Mouse (Mus musculus): ENCODE results near the gene Strbp.

Gene Strbp

DNA sequence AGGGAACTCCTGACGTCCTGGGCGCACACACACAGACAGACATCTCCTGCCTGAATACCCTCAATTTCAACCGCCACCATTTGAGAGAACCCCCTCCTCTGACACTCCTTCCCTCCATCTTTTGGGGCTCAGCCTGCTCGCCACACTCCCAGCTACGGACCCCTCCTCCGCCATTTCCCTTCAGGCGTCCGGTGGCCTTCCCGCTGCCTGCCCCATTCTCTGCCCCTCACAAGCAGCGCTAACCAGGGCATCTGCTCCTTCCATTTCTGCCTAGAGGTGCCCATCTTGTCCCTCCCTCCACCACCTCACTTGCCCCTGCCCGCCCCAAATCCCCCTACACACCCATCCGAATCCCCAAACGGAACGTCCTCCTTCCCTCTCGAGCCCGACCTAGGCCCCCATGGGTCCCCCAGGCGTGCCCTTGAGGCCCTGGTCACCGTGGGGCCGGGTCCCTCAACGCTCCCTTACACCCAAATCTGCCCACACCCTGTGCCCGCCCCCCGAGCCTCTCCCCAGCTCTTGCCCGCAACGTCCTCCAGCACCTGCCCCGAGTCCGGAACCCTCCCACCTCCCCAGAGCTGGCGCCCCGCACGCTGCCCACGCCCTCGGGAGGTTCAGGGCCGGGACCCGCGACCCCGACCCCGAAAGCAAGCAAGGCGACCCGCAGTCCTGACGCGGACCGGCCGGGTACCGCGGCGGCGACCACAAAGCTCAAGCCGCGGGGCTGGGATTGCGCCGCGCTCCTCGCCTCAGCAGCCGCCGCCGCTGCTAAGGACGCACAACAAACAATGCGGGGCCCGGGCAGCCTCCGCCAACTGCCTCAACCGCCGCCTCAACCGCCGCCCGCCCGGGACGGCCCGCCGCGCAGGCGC is 1.1 kb downstream of the Strbp start:
- DNase-seq, result peak; percentile 57 to 67

DNA sequence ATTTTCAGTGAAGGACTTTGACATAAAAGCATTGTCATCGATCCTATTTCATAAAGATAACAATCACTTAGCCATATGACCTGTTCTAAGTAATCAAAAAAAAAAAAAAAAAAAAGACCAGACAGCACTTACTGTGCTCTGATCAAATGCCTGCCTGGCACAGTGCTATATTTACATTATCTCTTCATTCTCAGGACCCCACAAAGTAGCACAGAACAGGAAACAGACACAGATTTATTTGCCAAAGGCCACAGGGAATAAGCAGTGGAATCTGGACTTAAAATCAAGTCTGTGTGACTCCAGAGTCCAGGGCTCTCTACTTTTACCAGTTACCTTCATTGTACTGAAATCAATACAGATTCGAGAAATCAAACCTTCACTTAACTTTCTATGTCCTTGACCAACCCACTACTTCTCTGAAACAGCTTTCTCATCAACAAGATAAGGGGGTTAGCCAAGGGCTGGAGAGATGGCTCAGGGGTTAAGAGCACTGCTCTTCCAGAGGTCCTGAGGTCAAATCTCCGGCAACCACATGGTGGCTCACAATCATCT is 14.5 kb downstream of the Strbp start:
- DNase-seq, result no peak

DNA sequence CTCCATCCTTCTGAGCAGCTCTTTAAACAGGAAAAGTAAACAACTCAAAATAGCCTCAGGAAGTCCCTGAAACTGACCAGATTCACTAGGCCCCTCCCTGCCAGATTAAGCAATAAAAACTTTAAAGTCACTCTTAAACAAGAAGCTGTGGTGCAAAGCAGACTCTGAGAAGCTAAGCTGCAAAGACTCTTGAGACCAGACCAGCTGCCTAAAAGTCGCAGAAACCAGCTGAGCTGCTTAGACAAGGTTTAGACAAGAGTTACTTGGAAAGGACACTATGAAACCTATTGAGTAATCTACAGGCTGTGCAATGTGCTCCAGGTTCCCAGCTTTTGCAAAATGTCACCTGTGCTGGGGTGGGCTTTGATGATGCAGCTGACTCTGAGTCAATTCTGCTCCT is 16.6 kb downstream of the Strbp start:
- no peak for DNase-seq

DNA sequence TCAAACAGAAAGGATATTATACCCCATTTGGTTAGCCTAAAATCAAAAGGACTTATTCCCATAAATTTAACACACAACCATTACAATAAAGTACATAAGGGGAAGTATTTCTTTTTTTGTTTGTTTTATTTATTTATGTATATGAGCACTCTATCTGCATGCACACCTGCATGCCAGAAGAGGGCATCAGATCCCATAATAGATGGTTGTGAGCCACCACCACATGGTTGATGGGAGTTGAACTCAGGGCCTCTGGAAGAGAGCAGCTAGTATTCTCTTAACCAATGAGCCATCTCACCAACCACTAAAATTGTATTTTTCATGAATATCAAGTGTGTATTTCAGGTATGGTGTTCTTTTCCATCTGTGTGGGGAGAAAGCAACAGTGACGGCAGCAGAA is 18.8 kb downstream of the Strbp start:
- DNase-seq, result no peak

DNA sequence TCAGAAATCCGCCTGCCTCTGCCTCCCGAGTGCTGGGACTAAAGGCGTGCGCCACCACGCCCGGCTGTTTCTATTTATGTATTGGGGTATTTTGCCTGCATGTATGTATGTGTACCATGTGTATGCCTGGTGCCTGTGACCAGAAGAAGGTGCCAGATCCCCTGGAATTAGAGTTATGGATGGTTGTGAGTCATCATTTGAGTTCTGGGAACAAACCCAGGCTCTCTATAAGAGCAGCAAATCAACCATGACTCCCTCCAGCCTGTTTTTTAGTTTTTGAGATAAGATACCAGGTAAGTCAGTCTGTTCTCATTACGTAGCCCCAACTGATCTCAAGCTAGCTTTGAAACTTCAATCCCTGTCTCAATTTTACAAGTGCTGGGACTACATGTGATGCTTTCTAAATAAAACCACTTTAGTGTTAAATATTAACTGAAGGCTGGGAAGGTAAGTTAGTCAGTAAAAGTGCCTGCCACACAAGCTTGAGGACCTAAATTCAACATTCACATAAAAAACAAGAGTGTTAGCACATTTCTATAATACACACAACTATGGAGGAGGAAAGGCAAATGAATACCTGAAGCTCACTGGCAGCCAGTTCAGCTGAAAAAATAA is 21.4 kb downstream of the Strbp start:
- no peak for DNase-seq

DNA sequence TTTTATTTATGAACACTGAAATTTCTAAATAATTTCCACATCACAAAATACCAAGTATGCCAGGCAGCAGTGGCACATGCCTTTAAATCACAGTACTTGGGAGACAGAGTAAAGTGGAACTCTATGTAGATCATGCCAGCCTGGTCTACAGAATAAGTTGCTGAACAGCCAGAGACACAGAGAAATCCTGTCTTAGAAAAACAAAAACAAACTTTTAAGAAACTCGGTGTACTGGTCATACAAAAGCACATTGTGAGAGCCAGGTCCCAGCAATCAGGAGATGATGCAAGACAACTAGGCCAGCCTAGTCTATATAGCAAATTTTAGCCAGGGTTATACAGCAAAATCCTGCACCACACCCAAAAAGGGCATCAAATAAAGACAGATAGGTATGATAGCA is 52.6 kb downstream of the Strbp start:
- DNase-seq, result no peak

DNA sequence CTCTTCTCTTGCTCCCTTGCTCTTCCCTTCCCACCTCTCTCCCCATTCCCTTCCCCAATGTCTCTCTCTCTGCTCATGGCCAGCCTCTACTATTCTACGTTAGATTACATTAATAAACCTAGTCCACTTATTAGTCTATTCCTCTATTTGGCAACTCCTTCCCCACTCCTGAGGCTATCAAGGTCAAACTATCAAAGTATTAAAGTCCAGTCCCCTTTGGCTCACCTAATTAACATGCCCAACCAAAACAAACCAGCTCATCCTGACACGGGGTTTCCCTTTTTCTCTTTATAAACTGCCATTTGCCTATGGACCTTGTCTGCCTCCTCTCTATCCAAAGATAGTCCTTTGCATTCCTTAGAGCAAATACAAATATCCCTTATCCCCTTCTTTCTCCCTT is 54.1 kb downstream of the Strbp start:
- DNase-seq, result no peak

DNA sequence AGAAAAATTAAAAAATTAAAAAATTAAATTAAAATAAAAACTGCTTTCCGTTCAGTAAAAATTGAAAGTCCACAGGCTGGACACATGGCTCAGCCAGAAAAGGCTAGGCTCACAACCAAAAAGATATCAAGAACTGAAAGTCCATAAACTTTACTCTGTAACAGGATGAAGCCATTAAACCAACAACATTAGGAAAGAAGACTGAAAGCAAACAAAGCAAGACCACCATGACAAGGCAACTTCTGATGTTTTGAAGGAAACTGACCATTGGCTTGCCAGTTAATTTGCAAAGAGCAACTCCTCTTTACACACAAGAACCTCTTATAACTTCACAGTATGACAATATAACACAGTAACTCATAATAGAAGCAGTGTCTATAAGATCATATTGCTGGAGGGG is 54.7 kb downstream of the Strbp start:
- no peak for DNase-seq

DNA sequence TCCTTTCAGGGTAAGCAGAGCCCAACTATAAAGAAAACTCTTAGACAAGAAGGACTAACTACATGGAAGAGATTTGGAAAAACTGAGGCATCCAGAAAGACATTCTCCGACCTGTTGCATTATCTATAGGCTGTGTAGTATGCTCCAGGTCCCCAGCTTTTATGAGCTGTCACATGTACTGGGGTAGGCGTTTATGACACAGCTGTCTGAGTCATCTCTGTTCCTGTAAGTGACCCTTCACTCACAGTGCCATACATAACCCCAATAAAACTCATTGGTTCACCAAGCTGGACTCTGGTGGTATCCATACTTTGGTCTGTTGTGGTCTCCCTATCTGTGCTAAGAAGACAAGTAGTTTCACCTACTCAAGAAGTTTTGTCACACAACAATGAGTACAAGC is 80.3 kb downstream of the Strbp start:
- no peak for DNase-seq

DNA sequence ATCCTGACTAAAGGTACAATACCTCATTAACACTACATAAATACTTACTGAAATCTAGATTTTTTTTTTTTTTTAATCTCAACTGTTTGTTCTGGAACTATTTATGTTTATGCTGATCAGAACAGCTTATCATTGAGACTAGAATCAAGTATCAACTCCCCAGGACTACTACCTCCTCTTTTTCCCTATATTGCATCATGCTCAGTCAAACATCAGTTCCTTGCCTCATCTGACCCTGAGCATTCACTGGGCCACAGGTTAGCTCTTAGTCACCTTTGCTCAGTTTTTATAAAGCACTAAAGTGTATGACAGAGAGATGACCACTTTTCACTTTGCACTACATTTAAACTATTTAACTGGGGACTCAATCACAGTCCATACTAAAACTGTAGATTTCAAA is 115.7 kb downstream of the Strbp start:
- DNase-seq, result no peak

DNA sequence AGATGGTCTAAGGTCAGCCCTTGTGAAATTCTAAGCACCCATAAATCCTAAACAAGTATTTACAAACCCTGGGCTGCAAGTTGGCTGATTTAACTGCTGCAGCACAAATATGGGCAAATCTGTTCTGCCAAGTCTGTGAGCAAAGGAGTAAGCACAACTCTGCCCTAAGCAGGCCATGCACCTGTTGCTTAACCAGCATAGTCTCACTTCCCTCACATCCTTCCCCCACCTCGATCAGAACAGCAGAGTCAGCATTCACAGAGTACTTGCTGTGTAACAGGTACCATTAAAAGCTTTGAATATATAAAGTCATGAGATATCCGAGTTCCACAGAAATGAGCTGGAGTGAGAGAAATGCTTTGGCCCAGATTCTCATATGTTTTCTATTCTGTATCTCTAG is 125.5 kb downstream of the Strbp start:
- DNase-seq, result no peak

DNA sequence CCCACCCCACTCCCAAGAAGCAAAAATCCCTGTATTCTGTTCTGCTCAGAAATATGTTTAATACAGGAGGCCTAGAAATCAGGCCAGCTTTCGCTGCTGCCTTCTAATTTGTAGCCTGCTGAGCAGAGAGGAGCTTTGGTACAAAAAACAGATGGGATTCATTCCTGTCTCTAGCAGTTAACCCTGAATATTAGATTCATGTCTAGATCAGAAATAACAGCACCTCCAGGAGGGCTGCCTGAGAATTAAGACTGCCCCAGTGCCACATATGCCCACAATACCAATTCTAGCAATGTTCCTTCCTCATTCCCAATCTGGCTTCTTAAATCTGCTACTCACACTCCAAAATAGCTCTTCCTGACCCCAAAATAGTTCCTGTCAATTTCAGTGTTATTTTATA is 127.0 kb downstream of the Strbp start:
- DNase-seq, result no peak

DNA sequence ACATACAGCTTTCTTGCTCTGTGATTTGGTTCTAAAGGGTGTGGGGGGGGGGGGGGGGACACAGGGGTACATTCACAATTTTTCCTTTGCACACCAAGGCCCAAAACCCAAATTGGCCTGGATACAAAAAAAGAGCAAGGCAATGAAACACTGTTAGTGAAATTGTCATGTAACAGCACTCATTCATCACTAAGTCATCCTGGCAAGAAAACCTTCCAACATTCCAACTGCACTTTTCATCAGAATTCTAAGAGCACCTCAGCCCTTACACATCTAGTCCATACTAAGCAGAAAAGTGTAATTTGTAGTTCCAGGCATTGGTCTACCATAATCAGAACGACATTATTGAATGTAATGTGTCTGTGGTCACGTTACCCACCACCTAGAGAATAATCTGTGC is 131.5 kb downstream of the Strbp start:
- DNase-seq, result no peak

DNA sequence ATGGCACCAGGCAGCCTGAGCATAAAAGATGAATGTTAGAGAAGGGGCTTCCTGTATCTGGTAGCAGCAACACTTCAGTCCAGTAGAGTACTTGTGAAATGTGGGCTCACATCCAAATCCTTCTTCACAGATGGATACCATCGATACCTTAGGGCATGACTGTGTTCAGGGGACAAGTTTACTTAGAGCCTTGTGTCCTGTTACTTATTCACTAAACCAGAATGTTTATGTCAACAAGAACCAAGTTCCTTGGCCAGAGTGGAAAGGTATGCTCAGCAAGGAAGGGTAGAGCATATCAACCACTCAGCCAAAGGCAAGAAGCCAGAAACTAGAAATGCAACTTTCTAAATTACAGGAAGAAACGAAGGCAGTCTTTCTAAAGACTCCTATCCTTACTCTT is 133.0 kb downstream of the Strbp start:
- no peak for DNase-seq

DNA sequence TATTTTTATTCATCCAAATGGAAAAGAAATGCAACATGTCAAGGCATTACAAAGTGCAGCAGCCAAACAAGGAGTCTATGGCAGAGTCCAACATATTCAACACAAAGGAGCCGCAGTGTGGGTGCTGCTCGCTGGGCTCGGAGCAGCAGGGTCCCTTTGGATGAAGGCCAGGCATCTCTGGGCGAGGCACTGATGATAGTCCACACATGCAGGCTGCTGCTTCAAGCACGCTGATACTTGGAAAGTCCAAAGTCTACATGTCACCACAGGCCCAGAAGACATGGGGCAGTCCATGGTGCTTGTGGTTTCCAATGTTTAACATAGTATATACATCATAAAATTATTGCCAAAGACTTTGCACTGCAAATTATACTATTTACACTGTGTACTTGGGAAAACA is 133.8 kb downstream of the Strbp start:
- no peak for DNase-seq

DNA sequence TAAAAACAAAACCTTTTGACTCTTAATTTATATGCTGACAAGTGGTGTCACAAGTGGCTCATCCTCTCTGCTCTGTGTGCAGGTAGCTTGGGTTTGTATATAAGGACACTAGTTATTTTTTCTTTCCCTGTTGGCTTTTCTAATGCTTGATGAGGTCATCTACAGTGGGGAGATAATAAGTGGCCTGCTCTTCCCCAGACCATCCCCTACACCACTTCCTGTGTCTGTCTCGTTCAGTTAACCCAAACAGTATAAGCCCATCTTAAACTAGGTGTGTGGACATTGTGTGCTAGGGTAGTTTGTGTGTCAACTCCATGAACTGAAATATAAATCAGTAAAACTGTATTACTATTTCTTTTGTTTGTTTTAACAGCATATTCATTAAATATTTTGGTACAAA is 137.6 kb downstream of the Strbp start:
- DNase-seq, result no peak

DNA sequence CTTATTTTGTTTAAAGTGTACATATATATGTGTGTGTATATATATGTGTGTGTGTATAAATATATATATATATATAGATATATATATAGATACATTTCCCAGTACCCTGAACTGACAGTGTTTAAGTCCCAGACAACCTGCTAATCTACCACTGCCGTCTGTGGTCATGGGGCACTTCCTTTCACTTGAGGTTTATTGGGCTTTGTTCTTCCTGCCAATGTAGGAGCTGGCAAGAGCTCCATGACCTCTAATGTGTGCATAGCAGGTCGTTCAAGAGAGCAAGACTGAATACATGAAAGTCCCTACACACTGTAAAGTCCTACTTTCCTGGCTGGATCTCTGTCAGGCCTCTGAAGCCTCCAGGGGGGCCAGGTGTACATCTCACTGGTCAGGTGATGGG is 138.1 kb downstream of the Strbp start:
- no peak for DNase-seq

DNA sequence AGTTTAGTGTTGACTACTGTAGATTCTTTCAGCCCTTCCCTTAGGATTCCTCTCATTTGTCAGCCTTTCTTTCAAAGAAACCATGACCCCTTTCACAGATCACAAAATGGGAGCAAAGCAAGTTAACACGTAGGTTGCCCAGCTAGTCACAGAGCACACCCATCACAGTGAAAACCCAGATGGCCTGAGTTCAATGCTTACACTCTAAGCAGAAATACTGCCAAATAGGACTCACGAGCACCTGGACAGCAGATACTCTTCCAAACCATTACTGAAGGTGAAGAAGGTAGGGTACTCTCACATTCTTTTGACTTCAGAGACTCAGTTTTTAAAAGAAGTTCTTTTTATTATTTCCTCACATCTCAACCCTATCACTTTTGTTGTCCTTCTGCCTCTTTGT is 147.3 kb downstream of the Strbp start:
- DNase-seq, result no peak

DNA sequence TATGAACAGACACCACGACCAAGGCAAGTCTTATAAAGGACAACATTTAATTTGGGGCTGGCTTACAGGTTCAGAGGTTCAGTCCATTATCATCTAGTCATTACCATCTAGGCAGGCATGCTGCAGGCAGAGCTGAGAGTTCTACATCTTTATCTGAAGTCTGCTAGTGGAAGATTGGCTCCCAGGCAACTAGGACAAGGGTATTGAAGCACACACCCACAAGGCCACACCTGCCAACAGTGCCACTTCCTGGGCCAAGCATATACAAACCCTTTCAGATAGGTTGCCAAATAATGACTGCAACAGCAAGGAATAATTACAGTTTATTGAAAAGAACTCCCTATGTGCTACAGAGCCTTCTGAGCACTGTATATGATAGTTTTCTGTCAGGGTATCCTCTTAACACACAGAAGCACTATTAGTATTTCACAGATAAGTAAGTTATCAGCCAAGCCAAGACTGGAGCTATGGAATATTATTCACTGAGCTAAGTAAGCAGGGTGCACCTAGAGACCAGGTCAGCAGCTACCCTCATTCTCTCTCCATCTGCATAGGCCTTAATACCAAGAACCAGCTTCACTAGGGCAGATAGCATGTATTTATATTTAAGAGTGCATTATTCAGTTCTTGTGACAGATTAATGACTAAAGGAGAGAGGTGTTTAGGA is 154.2 kb downstream of the Strbp start:
- no peak for DNase-seq

DNA sequence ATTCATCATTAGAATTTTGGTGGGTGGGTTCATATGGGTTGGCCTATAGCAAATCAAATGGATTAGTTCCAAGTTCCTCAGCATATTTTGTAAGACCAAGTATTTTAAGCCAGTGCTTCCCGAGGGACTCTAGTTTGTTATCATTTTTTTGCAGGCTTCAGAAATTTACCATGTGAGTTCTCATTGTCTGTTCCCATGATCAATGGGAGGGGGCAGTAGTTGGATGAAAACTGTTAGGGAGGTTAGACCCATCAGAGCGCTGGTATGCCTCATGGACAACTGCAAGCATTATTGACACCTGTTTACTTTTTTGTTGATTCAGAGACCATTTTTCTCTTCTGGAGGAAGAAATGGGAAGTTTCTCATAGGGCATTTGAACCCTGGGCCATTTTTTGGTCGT is 172.0 kb downstream of the Strbp start:
- no peak for DNase-seq

DNA sequence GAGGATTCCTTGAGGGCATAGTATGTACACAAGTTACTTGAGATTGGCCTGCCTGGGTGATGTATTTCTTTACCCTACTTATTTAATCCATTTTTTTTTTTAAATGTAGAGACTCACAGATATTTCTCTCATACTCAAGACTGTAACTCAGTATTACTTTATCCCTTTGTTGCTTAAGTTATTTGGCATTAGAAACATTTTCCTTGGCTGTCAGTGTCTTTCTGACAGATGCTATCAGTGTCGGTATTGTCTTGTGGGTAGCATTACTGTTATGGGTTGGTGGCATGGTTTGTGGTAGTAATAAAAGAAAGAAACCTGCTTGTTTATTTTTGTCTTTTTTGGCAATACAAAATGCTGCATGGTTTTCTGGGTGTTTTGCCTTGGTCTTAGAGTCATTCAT is 172.9 kb downstream of the Strbp start:
- no peak for DNase-seq

DNA sequence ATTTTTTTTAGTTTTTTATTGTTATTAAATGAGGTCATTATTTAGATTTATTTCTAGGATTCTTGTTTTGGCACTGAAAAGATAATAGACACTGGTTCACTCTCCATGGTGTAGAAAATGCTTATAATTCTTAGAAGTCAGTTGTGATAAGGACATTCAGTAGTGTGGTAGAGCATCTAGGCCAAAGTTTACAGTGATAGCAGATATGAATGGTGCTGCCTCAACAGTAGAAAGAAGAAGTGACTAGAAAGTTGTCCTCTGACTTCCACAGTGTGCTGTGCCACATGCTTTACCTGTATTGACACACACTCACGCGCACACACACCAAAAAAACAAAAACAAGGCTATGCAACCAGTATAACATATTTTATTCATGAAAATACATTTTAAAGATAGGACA is 174.3 kb downstream of the Strbp start:
- DNase-seq, result no peak

DNA sequence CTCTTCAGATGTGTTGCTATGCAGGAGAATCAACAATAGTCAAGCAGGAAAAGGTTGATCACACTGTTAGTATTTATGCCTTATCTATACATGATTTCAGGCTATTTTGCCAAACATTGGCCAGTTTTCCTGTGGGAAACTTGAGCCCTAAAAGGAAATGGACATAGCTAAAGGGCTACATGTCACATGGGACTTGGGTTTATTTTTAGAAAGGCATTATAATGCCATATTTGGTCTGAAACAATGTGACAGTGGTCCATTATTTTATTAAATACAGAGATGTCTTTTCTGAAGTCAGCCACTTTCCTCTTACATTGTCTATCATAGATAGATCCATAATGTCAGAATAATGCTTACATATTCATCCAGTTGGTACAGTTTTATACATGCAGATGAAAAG is 176.1 kb downstream of the Strbp start:
- DNase-seq, result no peak

DNA sequence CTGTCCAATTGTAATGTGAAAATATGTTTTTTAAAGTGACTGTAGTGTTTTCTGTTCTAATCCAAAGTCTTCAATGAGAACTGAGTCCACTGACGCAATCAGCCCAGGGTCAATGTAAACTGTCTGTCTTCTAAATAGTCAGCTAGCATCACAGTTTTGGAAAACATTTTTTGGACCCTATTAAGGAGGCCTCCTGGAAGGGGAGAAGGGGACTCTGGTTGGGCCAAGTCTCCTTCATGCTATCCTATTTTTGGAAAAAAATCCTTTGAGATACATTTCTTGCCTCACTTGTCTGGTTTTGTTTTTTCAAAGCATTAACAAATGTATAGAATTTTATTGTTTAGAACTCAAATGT is 184.4 kb downstream of the Strbp start:
- no peak for DNase-seq
